Mouse (Mus musculus) ovary, postnatal 36 days (tissue): ENCODE results near the gene Inca1.

ENCODE experiments used
- DNase-seq: peaks from one replicate; pipeline ENCODE4 v3.0.0; 2022; ENCODE audit warnings: low spot score, mixed read lengths

Inca1 gene

DNA sequence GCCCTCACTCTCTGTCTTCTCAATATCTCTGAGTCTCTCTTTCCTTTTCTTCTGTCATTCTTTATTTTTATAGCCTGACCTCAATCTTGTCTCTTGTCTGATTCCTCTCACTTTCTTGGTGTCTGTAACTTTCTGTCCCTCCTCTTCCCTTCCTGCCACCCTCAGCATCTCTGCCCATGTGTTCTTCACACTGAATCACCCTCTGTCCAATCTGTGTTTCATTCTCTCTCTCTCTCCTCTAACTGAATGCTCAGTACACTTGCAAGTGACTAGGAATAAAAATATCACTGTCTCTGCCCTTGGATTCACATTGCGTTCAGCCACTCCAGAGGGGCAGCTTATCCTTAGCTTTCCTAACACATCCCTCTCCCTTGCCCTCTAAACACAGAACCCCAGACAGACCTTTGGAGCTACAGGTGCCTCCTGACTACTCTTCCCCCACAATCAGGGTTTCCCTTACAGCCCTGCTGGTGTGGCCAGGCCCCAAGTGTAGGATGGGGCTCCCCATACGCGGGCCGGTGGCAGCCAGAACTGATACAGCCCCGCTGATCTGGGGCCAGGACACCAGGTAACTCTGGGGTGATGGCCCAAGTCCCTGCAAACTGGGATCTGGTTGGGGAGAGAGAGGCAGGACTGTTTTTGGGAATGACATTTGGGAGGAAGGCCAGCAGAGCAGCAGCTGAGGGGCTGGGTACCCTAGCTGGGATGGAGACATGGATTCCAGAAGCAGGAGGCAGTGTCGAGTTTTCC, 2.2 kb upstream of the Inca1 start:
- DNase-seq: no peak

DNA sequence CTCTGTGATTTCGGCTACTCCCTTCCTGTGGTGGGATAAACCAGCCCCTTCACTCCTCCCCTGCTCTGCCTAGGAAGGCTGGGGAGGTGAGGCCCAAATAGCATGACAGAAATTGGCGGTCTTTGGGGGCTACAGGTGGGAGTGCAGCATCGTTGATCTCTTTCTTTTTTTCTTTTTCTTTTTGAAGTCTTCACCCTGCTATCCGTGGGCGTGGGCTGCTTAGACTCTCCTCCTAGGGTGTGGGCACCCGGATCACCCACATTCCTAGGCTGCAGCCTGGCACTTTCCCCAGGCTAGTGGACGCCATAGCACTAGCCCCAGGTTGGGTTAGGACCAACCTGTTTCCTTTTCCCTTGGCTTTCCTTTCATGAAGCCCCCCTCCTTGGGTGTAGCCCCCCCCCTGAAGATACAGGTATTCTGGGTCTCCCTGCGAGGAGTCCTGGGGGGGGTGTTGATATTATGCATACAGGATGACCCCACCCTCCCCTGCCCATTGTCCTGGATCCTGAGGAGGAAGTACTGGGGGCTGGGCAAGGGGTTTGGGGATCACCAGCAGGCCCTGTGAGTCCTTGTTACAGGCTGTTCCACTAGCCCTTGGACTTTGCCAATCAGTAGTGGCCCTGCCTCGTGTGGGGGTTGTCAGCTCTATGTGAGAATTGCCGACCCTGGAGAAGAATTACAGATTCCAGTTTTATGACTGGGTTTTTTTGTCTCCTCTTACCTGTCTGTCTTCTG, 1.4 kb upstream of the Inca1 start:
- no peak for DNase-seq

DNA sequence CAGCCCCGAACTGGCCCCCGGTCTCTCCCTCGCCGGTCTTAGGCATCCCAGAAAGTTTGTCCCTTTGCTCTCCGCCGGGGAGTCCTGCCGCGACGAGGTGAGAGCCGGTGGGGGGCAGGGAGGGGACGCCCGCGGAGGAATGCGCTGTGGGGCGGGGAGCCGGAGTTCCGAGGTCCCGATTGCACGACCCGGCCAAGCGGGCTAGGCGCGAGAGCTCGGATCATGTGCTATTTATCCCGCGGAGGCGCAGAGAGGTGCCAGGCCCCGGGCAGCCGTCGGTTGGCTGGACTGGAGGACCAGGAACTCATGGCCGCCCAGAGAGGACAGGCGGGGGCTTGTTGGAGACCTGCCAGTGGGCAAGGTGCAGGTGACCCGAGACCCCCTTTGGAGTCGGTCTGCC, 658 bp upstream of the Inca1 start:
- DNase-seq: peak; percentile 78

DNA sequence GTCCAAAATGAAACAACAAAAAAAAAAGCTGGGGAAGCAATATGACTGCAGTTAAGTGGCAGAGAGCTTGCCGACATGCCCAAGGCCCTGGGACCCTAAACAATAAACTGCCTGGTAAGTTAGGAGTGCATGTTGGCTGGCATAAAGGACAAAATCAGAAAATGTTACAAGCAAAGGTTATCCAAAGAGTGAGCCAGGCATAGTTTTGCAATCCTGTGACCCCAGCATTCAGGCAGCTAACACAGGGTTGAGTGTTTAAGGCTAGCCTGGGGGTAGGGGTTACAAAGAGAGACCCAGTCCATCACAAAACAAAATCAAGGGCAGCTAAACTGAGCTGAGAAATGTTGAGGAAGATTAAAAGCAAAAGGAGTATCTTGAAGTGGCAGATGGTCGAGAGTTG, 904 bp downstream of the Inca1 start:
- no peak for DNase-seq

DNA sequence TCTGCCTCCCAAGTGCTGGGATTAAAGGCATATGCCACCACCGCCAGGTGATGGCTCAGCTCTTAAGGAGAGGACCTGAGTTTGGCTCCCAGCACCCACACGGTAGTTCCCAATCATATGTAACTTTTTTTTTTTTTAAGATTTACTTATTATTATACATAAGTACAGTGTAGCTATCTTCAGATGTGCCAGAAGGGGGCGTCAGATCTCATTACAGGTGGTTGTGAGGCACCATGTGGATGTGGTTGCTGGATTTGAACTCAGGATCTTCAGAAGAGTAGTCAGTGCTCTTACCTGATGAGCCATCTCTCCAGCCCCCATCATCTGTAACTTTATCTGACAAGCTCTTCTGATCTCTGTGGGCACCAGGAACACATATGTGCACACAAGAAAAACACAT, 2.6 kb downstream of the Inca1 start:
- DNase-seq: no peak

DNA sequence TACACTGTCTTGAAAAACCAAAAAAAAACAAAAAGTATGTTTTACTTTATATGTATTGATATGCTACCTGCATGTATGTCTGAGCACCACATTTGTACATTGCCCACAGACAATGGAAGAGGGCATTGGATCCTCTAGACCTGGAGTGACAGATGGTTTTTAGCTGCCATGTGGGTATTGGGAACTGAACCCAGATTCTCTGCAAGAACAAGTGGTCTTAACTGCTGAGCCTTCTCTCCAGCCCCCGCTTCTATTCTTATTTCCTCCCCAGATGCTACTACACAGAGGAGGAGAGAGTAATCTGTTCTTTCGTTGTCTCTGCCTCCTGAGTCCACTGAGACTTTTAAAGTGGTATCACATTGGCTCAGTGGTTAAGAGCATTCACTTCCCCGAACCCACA, 6.5 kb downstream of the Inca1 start:
- DNase-seq: no peak

DNA sequence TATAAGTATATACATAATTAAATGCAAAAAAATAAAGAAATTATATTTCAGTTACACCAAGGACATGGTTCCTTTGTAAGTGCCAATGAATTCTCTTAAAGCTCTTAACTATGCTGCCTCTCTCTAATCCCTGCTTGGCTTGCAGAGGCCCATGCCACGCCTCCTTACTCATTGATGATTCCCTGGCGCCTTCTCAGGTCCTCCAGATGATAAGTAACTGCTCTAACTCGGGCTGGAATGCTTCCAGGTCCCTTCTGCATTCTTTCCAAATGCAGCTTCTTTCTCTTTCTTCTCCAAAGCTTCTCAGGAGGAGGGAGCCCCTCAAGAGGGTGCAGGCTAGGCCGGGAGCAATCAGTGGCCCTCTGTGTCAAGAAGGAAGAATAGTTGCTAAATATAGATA, 10.4 kb downstream of the Inca1 start:
- no peak for DNase-seq

DNA sequence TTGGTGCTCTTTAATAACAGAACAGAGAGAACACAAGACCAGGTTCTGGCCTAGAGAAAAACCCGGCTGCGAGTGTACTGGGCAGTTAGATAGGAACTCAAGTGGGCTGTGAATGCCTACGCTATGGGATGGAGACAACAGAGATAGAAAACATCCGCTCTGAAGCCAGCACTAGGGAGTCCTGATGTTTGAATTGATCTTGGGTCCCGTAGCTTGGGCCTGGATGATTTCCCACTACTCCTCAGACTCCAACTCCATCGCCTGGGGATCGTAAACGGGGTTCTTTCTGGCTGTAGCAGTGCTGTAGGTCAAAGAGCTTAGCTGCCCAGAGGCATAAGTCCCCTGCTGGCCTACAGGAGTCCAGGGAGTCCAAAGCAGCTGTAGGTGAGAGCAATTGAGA, 11.6 kb downstream of the Inca1 start:
- DNase-seq: no peak

DNA sequence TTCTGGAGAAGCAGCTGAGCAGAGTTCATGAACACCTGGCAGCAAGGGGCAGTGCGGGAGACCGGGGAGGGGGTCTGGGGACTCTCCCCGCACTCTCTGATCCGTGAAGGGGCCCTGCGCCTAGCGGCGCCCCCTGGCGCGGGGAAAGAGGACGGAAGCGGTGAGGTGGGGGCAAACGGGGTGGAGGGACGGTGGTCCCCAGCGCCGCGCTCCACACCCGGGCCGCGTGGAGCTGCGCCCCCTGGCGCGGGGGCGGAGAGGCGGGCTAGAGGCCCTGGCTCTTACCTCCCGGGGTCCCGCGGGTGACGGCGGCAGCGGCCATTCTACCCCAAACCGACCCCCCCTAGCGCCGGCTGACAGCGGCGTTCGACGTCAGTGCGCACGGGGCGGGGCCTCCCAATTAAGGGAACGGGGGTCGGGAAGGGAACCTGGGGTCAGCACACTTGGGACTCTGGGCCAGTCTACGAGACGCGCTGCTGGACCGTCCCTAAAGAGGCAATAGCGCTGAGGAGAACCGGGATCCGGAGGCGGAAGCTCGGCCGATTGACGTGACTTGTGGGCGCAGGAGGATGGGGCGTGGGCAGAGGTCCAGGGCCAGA, 12.3 kb downstream of the Inca1 start, which contains the start of gene Camta2:
Gene Camta2, minus strand, starts transcription at position 505 of the 599 bp plus-strand sequence.
- DNase-seq: peak; percentile 87

DNA sequence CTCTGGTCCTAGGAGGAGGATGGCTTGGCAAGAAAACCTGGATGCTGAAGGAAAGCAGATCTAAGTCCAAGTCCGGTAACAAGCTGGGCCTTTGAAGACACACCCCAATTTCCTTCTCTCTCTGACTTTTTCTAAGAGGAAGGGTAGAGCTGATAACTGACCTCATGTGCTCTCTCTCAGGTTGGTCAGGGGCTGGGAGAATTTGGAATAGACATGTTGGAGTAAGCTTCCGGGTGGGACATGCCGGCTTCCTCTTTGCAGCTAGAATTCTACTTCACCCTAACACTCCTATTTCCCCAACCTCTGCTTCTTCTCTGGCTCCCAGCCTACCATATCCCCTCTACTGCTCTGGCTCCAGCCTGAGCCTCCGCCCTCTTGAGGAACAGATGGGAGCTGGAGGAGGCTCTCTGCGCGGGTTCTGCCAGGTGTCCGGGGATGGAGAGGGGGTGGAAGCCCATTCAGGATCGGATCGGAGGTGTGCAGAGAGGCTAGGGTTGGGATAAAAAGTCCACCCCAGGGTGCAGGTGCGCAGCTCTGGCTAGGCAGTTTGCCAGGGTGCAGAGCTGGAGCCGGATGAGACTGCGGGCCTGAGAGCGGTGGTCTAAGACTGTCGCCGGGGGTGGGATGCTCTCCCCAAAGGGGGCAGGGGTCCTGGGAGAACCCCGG, 12.9 kb downstream of the Inca1 start:
- DNase-seq: peak; percentile 35

DNA sequence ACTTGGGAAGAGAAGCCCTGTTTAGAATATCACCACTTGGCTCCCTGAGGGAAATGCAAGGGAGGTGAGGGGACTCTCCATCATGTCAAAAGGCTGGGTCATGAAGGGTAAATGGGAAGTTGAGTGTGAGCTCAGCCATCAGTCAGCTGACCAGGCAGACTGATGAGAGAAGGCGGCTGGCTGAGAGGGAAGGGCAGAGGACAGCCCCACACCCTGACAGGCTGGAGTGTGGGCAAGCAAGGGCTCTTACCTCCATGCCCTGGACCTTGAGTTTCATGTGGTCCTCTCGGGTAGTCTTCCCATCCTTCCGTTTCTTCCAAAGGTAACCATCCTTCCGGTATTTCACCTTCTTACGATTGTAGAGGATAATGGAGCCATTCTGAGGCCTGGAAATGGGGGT, 16.3 kb downstream of the Inca1 start:
- no peak for DNase-seq

DNA sequence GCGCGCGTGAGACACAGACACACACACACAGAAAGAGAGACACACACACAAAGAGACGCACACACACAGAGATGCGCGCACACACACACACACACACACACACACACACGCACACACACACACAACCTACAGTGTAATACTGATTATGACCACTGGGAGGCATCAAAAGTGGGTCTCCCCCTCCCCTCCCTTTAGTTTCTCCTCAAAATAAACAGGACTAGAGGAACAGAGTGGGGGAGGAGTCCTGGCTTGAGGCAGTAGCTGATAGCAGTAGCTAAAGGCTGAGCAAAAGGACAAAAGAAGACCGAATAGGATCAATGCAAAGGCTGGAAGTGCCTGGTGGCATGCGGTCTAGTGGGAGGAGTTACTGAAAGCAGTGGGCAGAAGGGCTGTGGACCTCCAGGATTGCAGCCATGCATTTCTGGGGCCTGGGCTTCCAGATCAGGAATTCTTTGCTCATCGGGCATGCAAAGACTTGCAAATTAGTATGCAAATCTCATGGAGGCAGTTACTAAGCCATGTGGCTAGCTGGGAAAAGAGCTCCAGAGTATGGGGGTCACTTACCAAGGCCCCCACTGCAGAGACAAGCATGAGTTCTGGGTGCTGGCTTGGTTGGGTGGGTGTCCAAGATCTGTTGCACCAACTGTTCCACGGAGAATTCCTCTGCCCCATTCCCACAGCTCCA, 17.9 kb downstream of the Inca1 start:
- DNase-seq: no peak

DNA sequence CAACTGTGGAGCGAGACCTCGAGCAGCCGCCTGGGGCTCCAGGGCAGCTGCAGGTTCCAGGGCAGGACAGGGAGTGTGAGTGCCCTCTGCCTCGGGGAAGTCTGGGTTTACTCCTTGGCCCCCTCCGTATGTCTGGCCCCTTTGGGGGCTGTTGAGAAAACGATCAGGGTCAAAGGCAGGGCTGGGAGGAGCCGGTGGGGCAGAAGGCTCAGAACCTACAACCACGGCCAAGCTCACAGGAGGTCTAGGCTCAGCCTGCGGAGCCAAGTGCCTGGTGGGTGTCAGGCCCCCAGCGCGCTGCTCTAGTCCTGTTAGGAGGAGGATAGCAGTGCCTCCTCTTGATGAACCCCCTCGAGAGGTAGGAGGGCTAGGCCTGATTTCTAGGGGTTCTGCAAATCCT, 18.8 kb downstream of the Inca1 start:
- no peak for DNase-seq

DNA sequence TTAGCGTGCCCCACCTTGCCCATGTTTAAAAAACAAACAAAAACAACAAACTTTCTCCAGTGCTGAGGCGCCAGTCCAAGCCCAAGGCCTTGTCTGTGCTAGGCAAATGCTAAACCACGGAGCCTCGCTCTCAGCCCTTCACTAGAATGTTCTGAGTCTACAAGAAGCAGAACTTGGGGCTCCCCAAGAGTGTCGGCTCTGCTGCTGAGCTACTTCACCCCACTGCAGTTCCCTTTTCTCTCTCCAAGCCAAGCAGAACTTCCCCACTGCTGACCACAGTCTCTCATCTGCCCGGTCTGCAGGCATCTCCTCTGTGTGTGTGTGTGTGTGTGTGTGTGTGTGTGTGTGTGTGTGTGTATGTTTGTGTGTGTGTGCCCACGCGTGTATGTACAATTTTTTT, 20.1 kb downstream of the Inca1 start:
- no peak for DNase-seq

DNA sequence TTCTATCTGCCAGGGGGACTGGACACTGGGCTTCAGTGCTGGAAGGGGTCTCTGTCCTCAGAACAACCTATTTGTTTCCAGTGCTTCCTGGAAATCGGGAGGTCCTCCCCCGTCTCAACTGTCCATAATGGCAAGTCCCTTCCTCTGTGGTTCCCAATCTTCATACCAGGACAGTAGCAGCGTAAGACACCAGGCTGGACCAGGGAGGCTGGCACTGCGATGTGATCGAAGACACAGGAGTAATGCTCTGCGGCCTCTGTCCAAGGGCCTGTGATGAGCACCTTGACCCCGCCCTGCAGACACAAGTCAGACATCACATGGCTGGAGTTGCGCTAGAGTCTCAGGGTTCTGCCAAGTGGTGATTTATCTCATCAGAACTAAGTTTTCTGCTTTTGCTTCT, 20.6 kb downstream of the Inca1 start:
- no peak for DNase-seq

DNA sequence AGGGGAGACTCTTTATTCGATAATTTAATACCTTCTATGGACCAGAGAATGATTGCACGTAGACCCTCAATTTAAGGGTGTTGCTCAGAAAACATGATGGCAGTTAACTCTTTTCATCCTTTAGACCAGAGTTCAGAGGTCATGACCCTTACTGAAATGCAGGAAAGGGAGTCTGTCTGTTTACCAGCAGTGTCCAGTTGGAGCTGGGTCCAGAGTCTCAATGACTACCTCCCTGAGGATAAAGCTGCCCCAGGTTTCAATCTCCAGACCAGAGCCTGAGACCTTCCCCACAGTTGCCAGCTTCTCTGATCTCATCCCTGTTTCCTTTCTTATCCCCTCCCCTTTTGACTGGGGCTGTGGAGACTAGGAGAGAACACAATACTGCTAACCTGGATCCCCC, 21.4 kb downstream of the Inca1 start:
- no peak for DNase-seq

DNA sequence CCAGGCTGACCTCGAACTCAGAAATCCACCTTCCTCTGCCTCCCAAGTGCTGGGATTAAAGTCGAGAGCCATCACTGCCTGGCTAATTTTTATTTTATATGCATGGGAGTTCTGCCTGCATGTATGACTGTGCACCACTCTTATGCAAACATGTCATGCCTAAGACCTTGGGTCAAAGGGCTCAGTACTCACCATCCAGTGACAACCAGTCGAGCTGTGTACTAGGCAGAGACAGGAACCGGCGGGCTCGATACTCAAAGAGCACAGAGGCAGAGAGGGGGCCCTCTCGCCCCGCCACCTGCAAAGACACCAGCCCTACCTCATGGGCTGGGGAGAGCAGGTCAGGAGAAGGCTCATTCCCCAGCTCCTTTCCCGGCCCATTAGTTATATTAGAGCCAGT, 21.9 kb downstream of the Inca1 start:
- no peak for DNase-seq

DNA sequence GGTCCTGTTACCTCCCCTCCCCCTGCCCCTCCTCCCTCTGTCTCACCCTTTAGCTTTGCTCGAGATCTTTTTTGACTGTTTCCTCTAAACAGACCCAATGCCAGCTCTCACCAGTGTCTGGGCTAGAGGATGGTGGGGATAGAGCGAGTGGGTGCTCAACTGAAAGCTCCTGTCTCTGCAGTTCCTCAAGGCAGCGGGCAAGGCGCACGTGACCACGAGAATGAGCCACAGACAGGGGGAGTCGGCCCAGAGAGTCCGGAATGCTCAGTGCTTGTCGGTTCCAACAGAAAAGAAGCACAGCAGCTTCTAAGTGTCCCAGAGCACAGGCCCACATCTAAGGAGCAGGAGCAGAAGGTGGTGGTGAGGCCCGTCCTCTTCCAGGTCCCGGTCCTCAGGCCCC, 25.5 kb downstream of the Inca1 start:
- DNase-seq: no peak

DNA sequence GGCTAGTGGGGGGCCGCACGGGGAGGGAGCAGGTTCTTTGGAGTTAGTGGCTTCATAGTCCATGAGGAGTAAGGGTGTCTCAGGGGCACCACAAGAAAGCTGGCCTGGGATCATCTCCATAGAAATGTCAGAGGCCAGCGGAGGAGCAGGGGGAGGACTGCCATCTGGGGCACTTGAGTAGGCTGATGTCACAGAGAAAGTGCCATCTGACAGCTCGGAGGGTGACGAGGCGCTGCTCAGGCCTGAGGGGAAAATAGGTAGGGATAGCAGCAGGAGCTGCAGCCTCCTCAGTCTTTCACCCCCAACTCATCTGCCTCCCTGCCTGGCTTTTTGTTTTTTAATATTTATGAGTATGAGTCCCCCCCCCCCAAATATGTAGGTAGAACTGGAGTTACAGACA, 25.9 kb downstream of the Inca1 start:
- DNase-seq: no peak

DNA sequence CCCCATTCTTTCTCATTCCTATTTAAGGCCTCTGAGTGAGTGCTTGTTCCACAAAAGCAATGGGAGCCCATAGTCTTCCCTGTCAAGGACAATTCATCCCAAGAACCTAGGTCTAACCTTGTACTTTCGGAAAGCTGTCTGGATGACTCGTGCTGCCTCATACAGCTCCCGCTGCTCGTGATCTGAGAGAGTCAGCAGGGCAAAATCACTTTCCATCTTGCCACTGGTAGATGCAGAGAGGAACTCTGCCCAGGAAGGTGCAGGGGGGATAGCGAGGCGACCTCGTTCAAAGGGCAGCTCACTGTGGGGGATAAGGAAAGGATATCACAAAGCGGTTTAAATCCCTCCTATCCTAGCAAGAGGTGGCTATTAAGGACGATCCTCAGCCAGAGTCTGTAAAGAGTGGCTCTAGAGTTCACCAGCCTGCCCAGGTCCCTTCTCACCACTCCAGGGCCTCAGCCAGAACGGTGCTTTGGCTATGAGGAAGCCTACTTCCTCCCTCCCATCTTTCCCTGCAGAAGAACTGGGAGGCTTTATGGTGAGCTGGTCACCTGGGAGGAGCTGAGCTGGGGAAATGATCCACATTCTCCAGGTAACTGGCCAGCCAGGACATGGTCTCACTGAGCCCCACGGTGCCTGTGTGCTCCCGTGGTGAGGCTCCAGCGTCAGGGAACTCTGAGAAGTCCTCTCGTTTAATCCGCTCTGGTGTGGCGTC, 28.5 kb downstream of the Inca1 start:
- DNase-seq: no peak

DNA sequence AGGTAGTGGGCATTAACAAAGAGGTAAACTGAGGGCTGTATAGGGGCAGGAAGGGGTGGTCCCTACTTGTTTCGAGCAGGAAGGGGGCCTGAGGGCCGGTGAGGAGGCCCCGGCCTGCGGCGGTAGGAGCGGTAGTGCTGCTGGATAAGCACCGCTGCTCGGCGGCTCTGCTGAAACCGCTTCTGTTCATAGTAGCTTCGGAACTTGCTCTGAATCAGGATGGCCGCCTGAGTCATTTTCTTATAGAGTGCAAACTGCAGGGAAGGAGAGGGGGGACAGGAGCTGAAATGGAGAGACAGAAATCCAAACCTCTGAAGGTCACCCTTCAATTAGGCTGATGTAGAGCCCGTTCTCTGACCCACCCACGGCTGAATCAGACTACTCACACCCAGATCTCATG, 29.5 kb downstream of the Inca1 start:
- no peak for DNase-seq
